Mouse (Mus musculus): ENCODE data around the gene Mat2a.

Mat2a gene

GRCm38 (mm10) chr6:72383142-72383820 is 56.1 kb downstream of the Mat2a start:
- no peak for DNase-seq (ENCODE audit: low spot score in 2 of 2)

Data from spleen, postnatal 4 days (tissue).